Mouse (Mus musculus) small intestine, adult 2 months (tissue): ENCODE data around the gene Rnf214.

Source experiments
- CTCF ChIP-seq: fragments of 200-500 bp; IDR thresholded peaks from 2 replicates; pipeline ENCODE4 v1.5.1; 2012; ENCODE audit warnings: low read depth, mild to moderate bottlenecking, control low read depth, inconsistent platforms, low read length, moderate library complexity, mixed read lengths; ENCODE audit not compliant: insufficient replicate concordance, insufficient read length; ENCODE audit errors: extremely low read depth
- POLR2A ChIP-seq: fragments of 200-500 bp; IDR thresholded peaks from 2 replicates; pipeline ENCODE4 v1.6.1; 2012; ENCODE audit warnings: low read depth, mild to moderate bottlenecking, control low read depth, inconsistent platforms, low read length, moderate library complexity

DNA sequence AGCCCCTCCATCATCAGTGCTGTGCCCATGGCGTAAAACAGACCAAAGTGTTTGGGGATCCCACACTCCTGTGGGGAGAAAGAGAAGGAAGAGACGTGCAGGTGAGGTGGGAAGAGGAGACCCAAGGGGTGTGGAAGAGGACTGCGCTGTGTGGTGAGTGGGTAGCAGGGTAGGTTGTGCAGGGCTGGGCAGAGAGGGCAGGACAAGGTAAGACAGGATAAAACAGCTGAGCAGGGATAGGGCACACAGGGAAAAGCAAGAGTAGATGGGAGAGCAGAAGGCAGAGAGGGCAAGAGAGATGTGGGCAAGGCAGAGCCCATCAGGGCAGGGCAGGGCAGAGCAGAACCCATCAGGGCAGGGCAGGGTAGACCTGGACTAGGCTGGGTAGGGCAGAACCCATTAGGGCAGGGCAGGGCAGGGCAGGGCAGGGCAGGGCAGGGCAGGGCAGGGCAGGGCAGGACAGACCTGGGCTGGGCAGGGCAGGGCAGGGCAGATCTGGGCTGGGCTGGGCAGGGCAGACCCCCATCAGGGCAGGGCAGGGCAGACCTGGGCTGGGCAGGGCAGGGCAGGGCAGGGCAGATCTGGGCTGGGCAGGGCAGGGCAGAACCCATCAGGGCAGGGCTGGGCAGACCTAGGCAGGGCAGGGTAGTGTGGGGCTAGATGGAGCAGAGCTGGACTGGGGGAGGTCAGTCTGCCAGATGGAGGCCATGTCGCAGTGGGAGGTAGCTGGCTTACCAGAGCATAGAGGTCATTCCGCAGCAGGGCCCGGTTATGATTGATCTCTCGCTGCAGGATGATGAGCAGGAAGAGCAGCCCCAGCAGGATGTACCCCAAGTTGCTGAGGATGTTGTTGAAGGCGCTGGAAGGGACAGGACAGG is 37.2 kb upstream of the Rnf214 start:
- TF ChIP-seq CTCF (no peak), POLR2A (no peak)
